ENCODE assay signal across 13 mouse cellular contexts in genomic region chr4:142341305-142341704, GRCm38 (mm10).
A peak's percentile ranks its signal among the peaks of the same experiment; 100 is the strongest.
DNase-seq lines count a peak whose midpoint lies in the region; ATAC-seq and TF ChIP-seq lines count a peak whose summit lies in the region.
"Had no signal": no experiment of that assay in that cellular context is flagged by ENCODE, and none has a peak within 500 bp of the region (broad histone marks: within the 10 kb centered on the region; RNA-seq: fewer than 3 reads in every experiment).

No protein-coding gene starts in this region.

- H3K27me3 ChIP-seq in hindbrain, embryonic 10.5 days (ENCODE audit: insufficient read depth, poor library complexity, severe bottlenecking), result no peaks in the 10 kb centered on the region
- H3K27me3 ChIP-seq in neural tube, embryonic 11.5 days (ENCODE audit: control insufficient read depth, insufficient read depth, low read length), result no peaks in the 10 kb centered on the region
- H3K27me3 ChIP-seq: intestine, embryonic 15.5 days had no signal

- no peak overlapping the region for H3K9ac ChIP-seq in neural tube, embryonic 11.5 days (ENCODE audit: low read length)
- H3K9ac ChIP-seq: intestine, embryonic 15.5 days had no signal

- H3K4me2 ChIP-seq in neural tube, embryonic 11.5 days (ENCODE audit: low read depth), result no peak overlapping the region
- H3K4me2 ChIP-seq: intestine, embryonic 15.5 days had no signal

- peak; percentile 23 for DNase-seq in gastrocnemius, adult 2 months
- no peak for DNase-seq in gastrocnemius, adult 8-10 months (ENCODE audit: low spot score in 2 of 2)
- peak; percentile 42 for DNase-seq in cerebellum, adult 9-10 months
- peak; percentile 21 for DNase-seq in hindbrain, embryonic 10.5 days (ENCODE audit: low spot score)
- no peak for DNase-seq in neural tube, embryonic 11.5 days (ENCODE audit: low spot score)
- DNase-seq in left cerebral cortex, adult 11 months (ENCODE audit: low spot score), result no peak
- DNase-seq in right cerebral cortex, adult 2 months (ENCODE audit: low spot score in 2 of 2), result no peak
- no peak for DNase-seq in kidney, adult 18-20 months
- DNase-seq: adrenal gland, postnatal 14 days; kidney, postnatal 14 days; thymus, adult 18-20 months had no signal

- peak; percentile 49; the same call in 1 of the 2 replicates for ATAC-seq in neural tube, embryonic 11.5 days (ENCODE audit: insufficient read depth, low FRiP score, low TSS enrichment)
- ATAC-seq: forebrain, embryonic 14.5 days; intestine, embryonic 15.5 days had no signal

- H3K4me1 ChIP-seq in hindbrain, embryonic 10.5 days (replicated peaks), result peaks cover 40% of the 10 kb centered on the region
- H3K4me1 ChIP-seq in neural tube, embryonic 11.5 days (ENCODE audit: control insufficient read depth, insufficient read depth, low read length), result peaks cover 11% of the 10 kb centered on the region
- H3K4me1 ChIP-seq: intestine, embryonic 15.5 days had no signal

- no peak overlapping the region for H3K4me3 ChIP-seq in gastrocnemius, adult 2 months
- H3K4me3 ChIP-seq in hindbrain, embryonic 10.5 days, result no peak overlapping the region
- H3K4me3 ChIP-seq in neural tube, embryonic 11.5 days (ENCODE audit: low read depth, low read length), result no peak overlapping the region
- H3K4me3 ChIP-seq: intestine, embryonic 15.5 days had no signal

- H3K9me3 ChIP-seq in hindbrain, embryonic 10.5 days, result peaks cover 2% of the 10 kb centered on the region; the same call in 1 of the 2 replicates
- H3K9me3 ChIP-seq in neural tube, embryonic 11.5 days (ENCODE audit: control insufficient read depth, low read length), result no peaks in the 10 kb centered on the region
- H3K9me3 ChIP-seq: intestine, embryonic 15.5 days had no signal

- intact Hi-C loops in gastrocnemius, adult 2 months (cut with DNase I), result no loop called here

- no peak for TF ChIP-seq CTCF in gastrocnemius, adult 2 months (IDR thresholded peaks at IDR 0.05)

- H3K27ac ChIP-seq in gastrocnemius, adult 2 months, result no peak overlapping the region
- 0 out of 2 replicates have a peak overlapping the region, but pooled peaks have one; percentile 30 for H3K27ac ChIP-seq in hindbrain, embryonic 10.5 days
- no peak overlapping the region for H3K27ac ChIP-seq in neural tube, embryonic 11.5 days (ENCODE audit: low read depth, low read length)
- H3K27ac ChIP-seq: intestine, embryonic 15.5 days had no signal

- WGBS in hindbrain, embryonic 10.5 days, result 64% methylated on average over 4 of the region's 4 CpGs
- WGBS in neural tube, embryonic 11.5 days, result 72% methylated on average over 4 of the region's 4 CpGs

- H3K36me3 ChIP-seq in hindbrain, embryonic 10.5 days, result peaks cover 2% of the 10 kb centered on the region; the same call in 1 of the 2 replicates
- H3K36me3 ChIP-seq in neural tube, embryonic 11.5 days (ENCODE audit: control insufficient read depth, insufficient read depth, low read length), result no peaks in the 10 kb centered on the region
- H3K36me3 ChIP-seq: intestine, embryonic 15.5 days had no signal

Comparison
In these comparisons a context has a peak if more than half of its experiments do, and no peak if none do; other contexts are left out.
1. DNase-seq: peak in gastrocnemius, adult 2 months (single experiment), cerebellum, adult 9-10 months (single experiment) and hindbrain, embryonic 10.5 days (single experiment); none in gastrocnemius, adult 8-10 months (0 of 2), neural tube, embryonic 11.5 days (single experiment), left cerebral cortex, adult 11 months (single experiment), right cerebral cortex, adult 2 months (0 of 2) and kidney, adult 18-20 months (single experiment).